Mouse (Mus musculus) monocyte, adult 2 months (primary cell): ENCODE data around the gene Tmem110.

Source experiments
- DNase-seq, 2 experiments: peaks; one replicate each; pipeline ENCODE4 v3.0.0; 2022; ENCODE audit warnings: low spot score in 2 of 2, low read depth in 1 of 2

The Tmem110 gene

GRCm38 (mm10) chr14:30862368-30862767 lies 37.0 kb downstream of the Tmem110 start:
- DNase-seq, result no peak

GRCm38 (mm10) chr14:30865311-30865710 lies 39.9 kb downstream of the Tmem110 start:
- no peak for DNase-seq

GRCm38 (mm10) chr14:30867042-30867441 lies 41.7 kb downstream of the Tmem110 start:
- peak in 1 of 2 experiments; percentile 24 for DNase-seq

GRCm38 (mm10) chr14:30868826-30869225 lies 43.4 kb downstream of the Tmem110 start:
- DNase-seq, result no peak

- no peak for DNase-seq
Observed at GRCm38 (mm10) chr14:30869391-30869801, 44.0 kb downstream of the Tmem110 start.

- no peak for DNase-seq
Observed at GRCm38 (mm10) chr14:30870206-30871147, 45.1 kb downstream of the Tmem110 start.

DNA sequence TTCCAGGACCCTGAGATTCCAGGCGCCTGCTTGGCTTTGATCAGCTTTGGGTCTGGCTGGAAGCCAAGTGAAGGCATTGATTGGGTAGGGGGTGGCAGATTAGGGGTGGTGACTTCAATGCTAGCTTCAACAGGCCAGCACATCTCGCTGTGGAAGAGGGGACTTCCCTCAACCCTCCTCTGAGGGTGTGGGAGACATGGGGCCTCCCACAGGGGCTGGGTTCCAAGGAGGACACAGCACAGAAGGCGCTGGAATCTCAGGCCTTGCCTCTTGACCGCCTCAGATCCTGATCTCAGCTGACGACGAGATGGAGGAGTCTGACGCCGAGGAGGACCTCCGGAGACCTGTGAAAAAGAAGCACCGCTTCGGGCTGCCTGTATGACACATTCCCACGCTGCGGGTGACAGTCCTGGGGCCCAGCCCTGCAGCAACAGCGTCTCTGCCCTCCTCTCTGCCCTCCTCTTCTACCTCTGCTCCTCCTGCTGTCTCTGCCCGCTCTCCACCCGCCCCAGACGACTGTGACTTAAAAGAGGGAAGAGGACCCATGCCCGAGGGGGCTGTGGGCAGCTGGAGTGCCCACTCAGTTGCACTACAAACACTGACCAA lies 48.8 kb downstream of the Tmem110 start:
- DNase-seq, result no peak

DNA sequence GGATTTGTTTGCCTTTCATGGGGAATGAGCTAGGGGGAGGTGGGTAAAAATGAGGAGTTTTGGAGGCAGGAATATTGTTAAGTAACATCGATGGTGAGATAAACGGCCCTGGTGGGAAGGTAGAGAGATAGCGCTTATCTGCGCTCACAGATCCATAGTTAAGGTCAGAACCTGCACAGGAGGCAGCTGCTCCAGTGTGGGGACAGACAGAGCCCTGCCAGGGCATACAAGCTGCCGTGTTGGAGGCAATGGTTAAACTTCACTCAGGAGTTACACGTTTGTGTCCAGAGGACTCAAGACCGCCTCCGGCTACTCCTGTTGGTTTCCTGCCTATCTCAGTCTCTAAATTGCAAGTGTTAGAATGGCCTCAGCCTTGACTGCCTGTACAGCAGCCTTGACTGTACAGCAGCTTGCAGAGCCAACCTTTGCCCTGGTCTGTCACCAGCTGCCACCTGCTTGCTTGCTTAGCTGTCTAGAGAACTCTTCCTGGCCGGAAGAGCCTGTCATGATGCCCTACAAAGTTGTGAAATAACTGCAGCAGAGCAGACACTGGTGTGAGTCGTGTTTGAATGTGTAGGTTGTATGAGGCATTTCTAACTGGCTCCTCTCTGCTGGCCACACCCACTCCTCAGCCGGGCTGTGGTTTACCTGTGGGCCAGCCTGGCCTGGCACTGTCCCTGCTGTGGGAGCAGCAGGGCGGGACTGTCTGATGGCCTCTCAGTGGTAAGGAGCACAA lies 49.9 kb downstream of the Tmem110 start:
- DNase-seq, result no peak

- no peak for DNase-seq
Observed at GRCm38 (mm10) chr14:30875955-30876354, 50.6 kb downstream of the Tmem110 start.

DNA sequence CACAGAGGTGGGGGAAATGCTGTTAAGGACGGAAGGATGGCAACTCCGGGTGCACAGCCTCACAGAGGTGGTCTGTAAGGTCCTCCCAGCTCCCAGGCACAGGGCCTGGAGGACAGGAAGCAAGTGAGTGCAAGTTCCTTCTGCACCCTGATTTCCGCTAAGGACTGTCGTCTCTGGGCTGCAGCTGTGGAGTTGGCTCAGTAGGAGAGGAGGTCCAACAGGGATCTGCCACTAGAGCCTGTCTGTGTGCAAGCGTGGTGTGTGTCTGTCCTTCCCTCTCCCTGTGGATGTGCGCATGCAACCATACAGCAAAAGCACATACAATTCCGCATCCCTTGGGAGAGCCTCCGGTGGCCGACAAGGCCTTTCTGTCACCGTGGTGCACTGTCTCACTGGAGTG lies 51.1 kb downstream of the Tmem110 start:
- DNase-seq, result no peak

DNA sequence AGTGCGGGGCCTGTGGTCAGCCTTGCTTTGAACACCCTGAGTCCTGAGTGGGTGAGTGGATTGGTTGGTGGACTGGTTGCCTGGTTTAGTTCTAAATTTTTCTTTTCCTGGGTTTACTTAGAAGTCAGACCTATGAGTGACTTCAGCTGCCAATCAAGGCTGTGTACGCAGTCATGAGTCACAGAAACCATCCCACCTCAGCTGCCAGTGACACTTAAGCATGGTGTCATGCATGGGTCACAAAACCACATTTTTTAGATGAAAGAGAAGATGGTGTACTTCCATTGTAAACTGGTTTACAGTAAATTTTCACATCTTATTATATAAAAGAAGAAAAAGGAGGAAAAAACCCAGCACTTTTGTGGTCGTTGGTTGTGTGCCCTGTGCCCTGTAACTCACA lies 52.4 kb downstream of the Tmem110 start:
- no peak for DNase-seq

- no peak for DNase-seq
Observed at GRCm38 (mm10) chr14:30878958-30879571, 53.7 kb downstream of the Tmem110 start, which contains the start of gene Mustn1. Gene Mustn1 (plus strand): TSS chr14:30879200.

DNA sequence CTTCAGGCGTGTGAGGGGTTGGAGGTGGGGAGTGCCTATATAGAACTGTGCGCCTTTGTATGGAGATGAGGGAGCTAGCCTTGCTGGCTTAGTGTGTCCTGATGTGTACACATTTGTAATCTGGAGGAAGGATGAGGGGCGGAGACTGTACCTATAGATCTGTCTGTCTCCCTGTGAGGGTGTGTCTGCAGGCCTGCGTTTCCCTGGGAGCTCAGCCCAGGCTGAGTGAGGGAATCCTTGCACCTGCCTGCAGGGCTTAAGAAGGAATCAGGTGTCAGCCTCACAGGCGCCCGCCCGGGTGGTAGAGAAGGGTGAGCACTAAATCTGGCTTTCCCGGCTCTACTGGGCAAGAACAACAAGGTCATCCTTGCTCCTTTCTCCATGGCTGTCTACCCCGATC lies 54.4 kb downstream of the Tmem110 start:
- no peak for DNase-seq

DNA sequence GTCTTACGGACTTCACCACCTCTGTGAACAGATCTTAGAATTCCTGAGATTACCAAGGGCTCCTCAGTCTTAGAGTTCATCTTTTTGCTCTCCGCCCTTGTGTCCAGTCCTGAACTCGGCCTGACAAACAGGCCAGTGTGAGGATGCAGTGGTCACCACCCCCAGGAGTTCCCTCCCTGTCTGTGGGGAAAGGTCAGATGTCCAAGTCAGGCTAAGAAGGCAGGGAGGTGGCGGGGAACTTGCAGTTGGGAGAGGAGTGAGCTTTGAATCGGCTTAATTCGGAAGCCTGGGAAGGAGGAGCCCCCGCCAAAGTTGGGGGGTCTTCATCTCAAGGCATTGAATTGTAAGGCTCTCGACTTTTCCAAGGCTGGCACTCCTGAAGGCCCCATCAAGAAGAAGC lies 54.9 kb downstream of the Tmem110 start:
- DNase-seq, result no peak

DNA sequence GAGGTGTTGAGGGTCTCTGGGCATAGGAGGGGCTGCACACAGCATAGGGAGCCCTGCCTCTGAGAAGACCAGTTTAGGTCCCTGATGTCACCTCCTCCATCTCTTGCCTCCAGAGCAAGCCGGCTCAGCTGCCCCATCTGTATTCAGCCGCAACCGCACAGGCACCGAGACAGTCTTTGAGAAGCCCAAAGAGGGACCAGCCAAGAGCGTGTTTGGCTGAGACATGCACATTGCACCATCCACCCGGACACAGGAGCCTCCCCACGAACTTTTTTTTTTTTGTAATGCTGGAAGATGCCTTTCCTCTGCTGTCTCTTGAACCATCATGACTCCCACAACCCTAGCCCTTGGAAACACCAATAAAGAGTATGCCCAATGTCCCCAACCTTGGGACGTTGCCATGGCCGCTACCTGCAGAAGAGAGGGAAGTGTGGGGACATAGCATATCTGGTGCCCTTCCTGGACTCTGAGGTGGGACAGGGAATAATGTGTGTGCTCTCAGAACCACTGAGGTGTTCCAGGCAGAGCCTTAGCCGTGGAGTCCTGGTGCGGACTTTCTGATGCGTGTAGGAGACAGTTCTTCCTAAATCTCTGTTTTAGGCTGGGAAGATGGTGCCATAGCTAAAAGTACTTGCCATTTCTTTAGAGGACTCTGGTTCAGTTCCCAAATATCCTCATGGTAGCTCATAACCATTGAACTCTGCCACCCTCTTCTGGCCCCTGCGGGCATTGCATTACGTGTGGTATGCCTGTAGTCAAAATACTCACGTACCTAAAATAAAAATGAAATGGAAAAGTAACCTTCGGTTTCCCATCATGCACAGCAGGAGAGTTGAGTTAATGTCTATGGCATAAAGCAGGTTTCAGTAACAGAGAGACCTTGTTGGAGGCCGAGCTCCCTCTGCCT lies 55.7 kb downstream of the Tmem110 start:
- peak in 1 of 2 experiments; percentile 16 for DNase-seq

- DNase-seq, result no peak
Observed at GRCm38 (mm10) chr14:30881718-30882108, 56.3 kb downstream of the Tmem110 start.

DNA sequence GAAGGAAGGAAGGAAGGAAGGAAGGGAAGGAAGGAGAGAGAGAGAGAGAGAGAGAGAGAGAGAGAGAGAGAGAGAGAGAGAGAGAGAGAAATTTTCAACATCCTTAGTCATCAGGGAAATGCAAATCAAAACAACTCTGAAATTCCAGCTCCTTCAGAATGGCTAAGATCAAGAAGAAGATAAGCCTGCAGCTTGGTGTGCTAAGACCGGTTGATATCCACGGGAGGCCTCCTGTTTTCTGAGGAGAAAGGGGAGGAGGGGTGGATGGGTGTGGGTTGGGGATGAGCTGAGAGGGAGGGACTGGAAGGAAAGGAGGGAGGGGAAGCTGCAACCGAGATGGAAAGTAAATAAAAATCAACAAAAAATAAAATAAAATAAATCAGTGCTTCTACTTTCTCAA lies 59.9 kb downstream of the Tmem110 start:
- DNase-seq, result no peak

- DNase-seq, result no peak
Observed at GRCm38 (mm10) chr14:30886204-30886603, 60.8 kb downstream of the Tmem110 start, which contains the start of gene Itih4. Gene Itih4 (plus strand): TSS chr14:30886476.

DNA sequence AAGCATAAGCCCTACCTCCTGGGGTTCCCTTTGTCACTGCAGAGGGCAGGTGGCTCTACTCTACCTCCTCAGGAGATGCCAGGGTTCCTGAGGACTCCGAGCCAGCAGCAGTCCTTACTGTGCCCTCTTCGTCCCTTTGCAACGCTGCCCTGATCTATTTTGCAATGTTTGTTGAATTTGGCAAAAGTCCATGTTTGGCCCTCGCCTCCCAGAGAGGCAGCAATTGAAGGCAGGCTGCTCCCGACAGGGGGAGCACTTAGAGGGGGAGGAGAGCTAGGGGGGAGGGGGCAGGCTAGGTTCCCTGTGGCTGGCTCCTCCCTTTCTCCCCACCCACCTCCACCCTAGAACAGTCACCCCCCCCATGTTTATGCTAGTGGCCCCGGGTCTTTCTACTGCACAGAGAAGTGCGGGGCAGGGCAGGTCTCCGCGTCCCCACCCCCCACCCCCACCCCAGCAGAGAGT lies 62.9 kb downstream of the Tmem110 start:
- no peak for DNase-seq

GRCm38 (mm10) chr14:30899972-30900371 lies 74.6 kb downstream of the Tmem110 start:
- DNase-seq, result no peak
